Mouse (Mus musculus) mesoderm, embryonic 11.5 days (tissue): ENCODE results near the gene Hamp2.

Source experiments
- DNase-seq: peaks from one replicate; pipeline ENCODE4 v3.0.0-alpha.2; 2012; ENCODE audit warnings: low read depth, low spot score

Gene Hamp2

GRCm38 (mm10) chr7:30891746-30892145, 32.7 kb downstream of the Hamp2 start:
- no peak for DNase-seq

GRCm38 (mm10) chr7:30890681-30891080, 33.8 kb downstream of the Hamp2 start:
- no peak for DNase-seq

- no peak for DNase-seq
These were observed 35.7 kb downstream of the Hamp2 start for GRCm38 (mm10) chr7:30888786-30889185.

GRCm38 (mm10) chr7:30887568-30888188, 36.8 kb downstream of the Hamp2 start:
- no peak for DNase-seq

GRCm38 (mm10) chr7:30886852-30887251, 37.6 kb downstream of the Hamp2 start:
- DNase-seq = no peak

GRCm38 (mm10) chr7:30884047-30884446, 40.4 kb downstream of the Hamp2 start:
- DNase-seq = no peak

- DNase-seq = no peak
These were observed 43.1 kb downstream of the Hamp2 start for GRCm38 (mm10) chr7:30881367-30881766.

GRCm38 (mm10) chr7:30880176-30880575, 44.3 kb downstream of the Hamp2 start, which contains the start of gene Cd22:
TSS of gene Cd22 (minus strand) at chr7:30880342.
- DNase-seq = no peak

GRCm38 (mm10) chr7:30878950-30879349, 45.5 kb downstream of the Hamp2 start:
- DNase-seq = no peak

- DNase-seq = peak; percentile 74
These were observed 51.4 kb downstream of the Hamp2 start for GRCm38 (mm10) chr7:30873083-30873482.
